Mouse (Mus musculus): ENCODE data around the gene Trim15. TPM values are rescaled to one million over a fixed set of nuclear protein-coding genes. Genes with fewer than 3 reads are reported as not detected.

The Trim15 gene
- polyA plus RNA-seq, 1 experiment from 2014 or later: 0.08 TPM

- no peak; the same call in 1 of the 2 replicates for TF ChIP-seq CTCF (IDR thresholded peaks at IDR 0.05; ENCODE audit: low read depth)
- Histone ChIP-seq H3K27me3 (ENCODE audit: insufficient read depth, low read length) (no peaks in the 10 kb centered on the region), H3K4me1 (replicated peaks; ENCODE audit: insufficient read depth, low read length) (no peaks in the 10 kb centered on the region), H3K27ac (no peak overlapping the region), H3K4me3 (replicated peaks; ENCODE audit: low read depth, low read length) (no peak overlapping the region), H3K4me2 (ENCODE audit: low read length) (no peak overlapping the region), H3K36me3 (ENCODE audit: insufficient read depth, low read length) (no peaks in the 10 kb centered on the region), H3K9ac (ENCODE audit: low read depth, low read length) (no peak overlapping the region), H3K9me3 (replicated peaks; ENCODE audit: low read length) (no peaks in the 10 kb centered on the region)
- DNase-seq (ENCODE audit: low spot score): peak; percentile 49
- WGBS: 26% methylated on average over 4 of the region's 4 CpGs
- ATAC-seq (replicated peaks; ENCODE audit: low FRiP score, low read depth): peak; percentile 59; the same call in 1 of the 2 replicates
Observed at GRCm38 (mm10) chr17:36825525-36825924, 41.5 kb downstream of the Trim15 start.

DNA sequence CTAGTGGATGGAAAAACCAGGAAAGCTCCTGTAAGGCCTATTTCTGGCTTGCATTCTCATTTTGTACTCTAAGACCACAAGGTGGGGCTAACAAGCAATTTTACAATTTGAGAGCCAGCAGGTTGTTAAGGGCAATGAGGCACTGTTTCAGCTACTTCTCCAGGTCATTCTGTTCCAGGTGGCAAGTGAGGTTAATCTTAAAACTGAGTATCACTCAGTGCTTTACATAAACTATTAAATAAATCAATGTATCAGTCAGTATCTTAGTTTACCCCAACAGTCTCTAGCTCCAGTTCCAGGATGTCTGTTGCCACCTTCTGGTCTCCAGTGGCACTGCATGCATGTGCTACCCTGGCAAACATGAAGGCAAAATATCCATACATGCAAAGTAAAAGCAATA is 43.0 kb downstream of the Trim15 start:
- Histone ChIP-seq H3K27me3 (ENCODE audit: insufficient read depth, low read length) (no peaks in the 10 kb centered on the region), H3K36me3 (ENCODE audit: insufficient read depth, low read length) (no peaks in the 10 kb centered on the region), H3K27ac (no peak overlapping the region), H3K4me2 (ENCODE audit: low read length) (no peak overlapping the region), H3K9me3 (replicated peaks; ENCODE audit: low read length) (no peaks in the 10 kb centered on the region), H3K4me1 (replicated peaks; ENCODE audit: insufficient read depth, low read length) (no peaks in the 10 kb centered on the region), H3K9ac (ENCODE audit: low read depth, low read length) (no peak overlapping the region), H3K4me3 (replicated peaks; ENCODE audit: low read depth, low read length) (no peak overlapping the region)
- TF ChIP-seq CTCF (IDR thresholded peaks at IDR 0.05; ENCODE audit: low read depth): peak; percentile 84
- peak; percentile 67 for DNase-seq (ENCODE audit: low spot score)
- no peak for ATAC-seq (replicated peaks; ENCODE audit: low FRiP score, low read depth)

DNA sequence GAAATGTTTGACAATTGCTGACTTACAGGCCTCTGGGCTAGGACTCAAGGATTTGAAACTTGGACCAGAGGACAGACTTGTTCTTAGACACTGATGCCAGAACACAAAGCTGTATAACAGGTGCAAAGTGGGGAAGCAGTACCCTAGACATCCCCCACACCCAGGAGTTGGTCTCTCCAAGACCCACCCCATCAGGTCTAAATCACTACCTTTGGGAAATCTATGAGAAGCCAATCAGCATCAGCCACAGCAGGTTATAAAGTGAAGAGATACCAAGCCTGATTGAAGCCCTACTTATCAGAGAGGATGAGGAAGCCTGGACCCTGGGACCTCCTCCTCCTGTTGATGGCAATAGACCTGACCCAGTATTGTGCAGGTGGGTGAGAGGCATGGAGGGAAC is 55.1 kb downstream of the Trim15 start, which contains the start of gene H2-M10.6:
H2-M10.6 (plus strand) TSS at position 301 of the 400 bp plus-strand sequence.
- H3K4me3 ChIP-seq (replicated peaks; ENCODE audit: low read depth, low read length): no peak within 1 kb of the TSS
- no peak within 1 kb of the TSS for H3K9ac ChIP-seq (ENCODE audit: low read depth, low read length)
- no peak within 1 kb of the TSS for H3K27ac ChIP-seq
- no peaks in the 10 kb centered on the region for H3K27me3 ChIP-seq (ENCODE audit: insufficient read depth, low read length)
- H3K9me3 ChIP-seq (replicated peaks; ENCODE audit: low read length): no peaks in the 10 kb centered on the region
- ATAC-seq (replicated peaks; ENCODE audit: low FRiP score, low read depth): no peak
- TF ChIP-seq CTCF (IDR thresholded peaks at IDR 0.05; ENCODE audit: low read depth): no peak
- H3K4me1 ChIP-seq (replicated peaks; ENCODE audit: insufficient read depth, low read length): no peaks in the 10 kb centered on the region
- no peak within 1 kb of the TSS for H3K4me2 ChIP-seq (ENCODE audit: low read length)
- no peak for DNase-seq (ENCODE audit: low spot score)
- no peaks in the 10 kb centered on the region for H3K36me3 ChIP-seq (ENCODE audit: insufficient read depth, low read length)

Other genes with a start within 250 kb of the Trim15 start
- gene H2-M9, start 224.5 kb downstream of the Trim15 start, polyA plus RNA-seq (2015; fragmentation: Nextera tagmentation; extraction: Ambion mirVana): not detected in 2 replicates
- not detected in 2 replicates for gene H2-M1, start 195.0 kb downstream of the Trim15 start, polyA plus RNA-seq (2015; fragmentation: Nextera tagmentation; extraction: Ambion mirVana)
- gene H2-M10.5, start 94.3 kb downstream of the Trim15 start, polyA plus RNA-seq (2015; fragmentation: Nextera tagmentation; extraction: Ambion mirVana): not detected in 2 replicates
- not detected in 2 replicates for gene H2-M10.6, start 55.0 kb downstream of the Trim15 start, polyA plus RNA-seq (2015; fragmentation: Nextera tagmentation; extraction: Ambion mirVana)
- gene Trim26, start 30.1 kb downstream of the Trim15 start, polyA plus RNA-seq (2015; fragmentation: Nextera tagmentation; extraction: Ambion mirVana): 33.2 and 33.6 TPM in 2 replicates
- 0.34 and 0.43 TPM in 2 replicates for gene Trim10, start 2.4 kb upstream of the Trim15 start, polyA plus RNA-seq (2015; fragmentation: Nextera tagmentation; extraction: Ambion mirVana)
- gene Trim40, start 22.9 kb upstream of the Trim15 start, polyA plus RNA-seq (2015; fragmentation: Nextera tagmentation; extraction: Ambion mirVana): not detected in 2 replicates
- not detected in 2 replicates for gene Trim31, start 30.9 kb upstream of the Trim15 start, polyA plus RNA-seq (2015; fragmentation: Nextera tagmentation; extraction: Ambion mirVana)
- 0.34 and 0.46 TPM in 2 replicates for gene Rnf39, start 75.7 kb upstream of the Trim15 start, polyA plus RNA-seq (2015; fragmentation: Nextera tagmentation; extraction: Ambion mirVana)
- gene Ppp1r11, start 84.5 kb upstream of the Trim15 start, polyA plus RNA-seq (2015; fragmentation: Nextera tagmentation; extraction: Ambion mirVana): 105 and 110 TPM in 2 replicates
- 83.6 and 87.6 TPM in 2 replicates for gene Znrd1, start 91.3 kb upstream of the Trim15 start, polyA plus RNA-seq (2015; fragmentation: Nextera tagmentation; extraction: Ambion mirVana)
- gene Znrd1as, start 91.4 kb upstream of the Trim15 start, polyA plus RNA-seq (2015; fragmentation: Nextera tagmentation; extraction: Ambion mirVana): 6.0 and 7.2 TPM in 2 replicates
- gene 2410137M14Rik, start 114.0 kb upstream of the Trim15 start, polyA plus RNA-seq (2015; fragmentation: Nextera tagmentation; extraction: Ambion mirVana): not detected in 2 replicates
- gene H2-M5, start 122.3 kb upstream of the Trim15 start, polyA plus RNA-seq (2015; fragmentation: Nextera tagmentation; extraction: Ambion mirVana): 0.05 and 0.08 TPM in 2 replicates
- 28.2 and 32.6 TPM in 2 replicates for gene Zfp57, start 134.0 kb upstream of the Trim15 start, polyA plus RNA-seq (2015; fragmentation: Nextera tagmentation; extraction: Ambion mirVana)
- gene Mog, start 156.2 kb upstream of the Trim15 start, polyA plus RNA-seq (2015; fragmentation: Nextera tagmentation; extraction: Ambion mirVana): not detected in 2 replicates
- 5.2 and 6.1 TPM in 2 replicates for gene Gabbr1, start 178.8 kb upstream of the Trim15 start, polyA plus RNA-seq (2015; fragmentation: Nextera tagmentation; extraction: Ambion mirVana)
- not detected in 2 replicates for gene Olfr90, start 221.3 kb upstream of the Trim15 start, polyA plus RNA-seq (2015; fragmentation: Nextera tagmentation; extraction: Ambion mirVana)
- gene Olfr91, start 231.1 kb upstream of the Trim15 start, polyA plus RNA-seq (2015; fragmentation: Nextera tagmentation; extraction: Ambion mirVana): not detected in 2 replicates